Mouse (Mus musculus) natural killer cell, adult 2 months (primary cell): Measurements from ENCODE around the gene Tas2r114.

Source experiments
- DNase-seq, 2 experiments: peaks; one replicate each; pipeline ENCODE4 v3.0.0; 2022; ENCODE audit warnings: low spot score in 2 of 2

The Tas2r114 gene

GRCm38 (mm10) chr6:131689963-131690362 lies at the start of gene Tas2r114:
TSS of gene Tas2r114 (minus strand) at chr6:131690063.
- no peak for DNase-seq

GRCm38 (mm10) chr6:131712803-131713202 lies 22.9 kb upstream of the Tas2r114 start:
- no peak for DNase-seq

- DNase-seq = no peak
Observed at GRCm38 (mm10) chr6:131687395-131687794, 2.5 kb downstream of the Tas2r114 start, which contains the start of gene Tas2r105. TSS of gene Tas2r105 (minus strand) at chr6:131687495.

- DNase-seq = no peak
Observed at GRCm38 (mm10) chr6:131685644-131686043, 4.2 kb downstream of the Tas2r114 start, which contains the start of gene Tas2r104. TSS of gene Tas2r104 (minus strand) at chr6:131685744.

GRCm38 (mm10) chr6:131678786-131679185 lies 11.1 kb downstream of the Tas2r114 start, which contains the start of gene Tas2r106:
TSS of gene Tas2r106 (minus strand) at chr6:131678886.
- DNase-seq = no peak

GRCm38 (mm10) chr6:131660049-131660448 lies 29.8 kb downstream of the Tas2r114 start, which contains the start of gene Tas2r107:
TSS of gene Tas2r107 (minus strand) at chr6:131660149.
- no peak for DNase-seq
